Mouse (Mus musculus) CH12.LX (cell line): ENCODE data around the gene Fcna.

ENCODE experiments used
- CHD2 ChIP-seq: IDR thresholded peaks from 2 replicates; pipeline ENCODE4 v1.6.1; 2011; ENCODE audit warnings: low read length, improper control_type of control experiment
- EP300 ChIP-seq: IDR thresholded peaks from 2 replicates; pipeline ENCODE4 v1.6.1; 2011; ENCODE audit warnings: low read length, improper control_type of control experiment
- RAD21 ChIP-seq: IDR thresholded peaks from 2 replicates; pipeline ENCODE4 v1.6.1; 2011; ENCODE audit warnings: low read depth, mild to moderate bottlenecking, low read length, improper control_type of control experiment, moderate library complexity

GRCm38 (mm10) chr2:25578796-25579736, 48.8 kb downstream of the Fcna start:
- no peak for TF ChIP-seq EP300
- TF ChIP-seq RAD21: no peak
- TF ChIP-seq CHD2: no peak
